In the genomic region with DNA sequence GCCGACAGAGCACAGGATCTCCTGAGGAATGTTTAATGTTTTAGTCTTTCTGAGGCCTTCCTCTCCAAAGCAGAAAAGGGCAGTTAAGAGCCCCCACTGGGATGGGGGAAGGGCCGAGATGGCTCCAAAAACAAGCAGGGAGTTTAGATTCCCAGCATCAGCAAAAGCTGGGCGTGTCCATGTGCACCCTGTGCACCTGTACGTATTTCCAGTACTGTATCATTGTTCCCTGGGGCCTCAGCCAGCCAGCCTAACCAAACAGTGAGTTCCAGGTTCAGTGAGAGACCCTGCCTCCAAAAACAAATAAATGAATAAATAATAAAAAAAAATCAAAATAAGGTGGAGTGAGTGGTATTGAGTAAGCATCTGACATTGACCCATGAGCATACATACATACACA, we compare ENCODE assay signal across 25 mouse cellular contexts. TPM values are rescaled to one million over a fixed set of nuclear protein-coding genes. Genes with fewer than 3 reads are reported as not detected.
DNase-seq lines count a peak whose midpoint lies in the region; ATAC-seq lines count a peak whose summit lies in the region.
"Had no signal": no experiment of that assay in that cellular context is flagged by ENCODE, and none has a peak within 500 bp of the region (broad histone marks: within the 10 kb centered on the region; RNA-seq: fewer than 3 reads in every experiment).

No protein-coding gene starts in this region.

- H3K9me3 ChIP-seq in hindbrain, embryonic 12.5 days (replicated peaks): no peaks in the 10 kb centered on the region
- H3K9me3 ChIP-seq in hindbrain, embryonic 16.5 days (ENCODE audit: control insufficient read depth, low read length): no peaks in the 10 kb centered on the region
- no peaks in the 10 kb centered on the region for H3K9me3 ChIP-seq in midbrain, embryonic 13.5 days
- no peaks in the 10 kb centered on the region for H3K9me3 ChIP-seq in midbrain, embryonic 11.5 days (ENCODE audit: control insufficient read depth, low read length)
- no peaks in the 10 kb centered on the region for H3K9me3 ChIP-seq in liver, embryonic 12.5 days (replicated peaks)
- no peaks in the 10 kb centered on the region for H3K9me3 ChIP-seq in midbrain, embryonic 14.5 days (ENCODE audit: control insufficient read depth, low read length)
- H3K9me3 ChIP-seq: embryonic facial prominence, embryonic 15.5 days; forebrain, embryonic 10.5 days had no signal

- H3K27me3 ChIP-seq in hindbrain, embryonic 12.5 days: no peaks in the 10 kb centered on the region
- no peaks in the 10 kb centered on the region for H3K27me3 ChIP-seq in hindbrain, embryonic 16.5 days (replicated peaks; ENCODE audit: control insufficient read depth, insufficient read depth, low read length)
- H3K27me3 ChIP-seq in midbrain, embryonic 13.5 days: 0 out of 2 replicates have a peak, but pooled peaks cover 3% of the 10 kb centered on the region
- H3K27me3 ChIP-seq in midbrain, embryonic 11.5 days (ENCODE audit: control insufficient read depth, insufficient read depth, low read length): no peaks in the 10 kb centered on the region
- H3K27me3 ChIP-seq in liver, embryonic 12.5 days (replicated peaks): peaks cover 39% of the 10 kb centered on the region
- no peaks in the 10 kb centered on the region for H3K27me3 ChIP-seq in midbrain, embryonic 14.5 days (ENCODE audit: control insufficient read depth, insufficient read depth, low read length)
- H3K27me3 ChIP-seq: embryonic facial prominence, embryonic 15.5 days had no signal

- WGBS in hindbrain, embryonic 12.5 days: 21% methylated on average over 4 of the region's 4 CpGs
- 33% methylated on average over 4 of the region's 4 CpGs for WGBS in hindbrain, embryonic 16.5 days
- 29% methylated on average over 4 of the region's 4 CpGs for WGBS in midbrain, embryonic 13.5 days
- 31% methylated on average over 4 of the region's 4 CpGs for WGBS in midbrain, embryonic 11.5 days
- 17% methylated on average over 4 of the region's 4 CpGs for WGBS in liver, embryonic 12.5 days (ENCODE audit: insufficient replicate concordance)
- 17% methylated on average over 4 of the region's 4 CpGs for WGBS in midbrain, embryonic 14.5 days

- no peak overlapping the region for H3K4me2 ChIP-seq in hindbrain, embryonic 12.5 days (replicated peaks)
- no peak overlapping the region for H3K4me2 ChIP-seq in hindbrain, embryonic 16.5 days (ENCODE audit: low read length)
- no peak overlapping the region for H3K4me2 ChIP-seq in midbrain, embryonic 13.5 days (replicated peaks)
- no peak overlapping the region for H3K4me2 ChIP-seq in midbrain, embryonic 11.5 days
- peak overlapping the region; percentile 58 for H3K4me2 ChIP-seq in liver, embryonic 12.5 days
- no peak overlapping the region for H3K4me2 ChIP-seq in midbrain, embryonic 14.5 days (ENCODE audit: low read length)
- H3K4me2 ChIP-seq: embryonic facial prominence, embryonic 15.5 days had no signal

- H3K4me3 ChIP-seq in hindbrain, embryonic 12.5 days: no peak overlapping the region
- no peak overlapping the region for H3K4me3 ChIP-seq in hindbrain, embryonic 16.5 days (ENCODE audit: low read length)
- H3K4me3 ChIP-seq in midbrain, embryonic 13.5 days (replicated peaks): no peak overlapping the region
- H3K4me3 ChIP-seq in midbrain, embryonic 11.5 days (ENCODE audit: low read depth, low read length): no peak overlapping the region
- H3K4me3 ChIP-seq in liver, embryonic 12.5 days: no peak overlapping the region
- H3K4me3 ChIP-seq in midbrain, embryonic 14.5 days (replicated peaks; ENCODE audit: low read depth, low read length): no peak overlapping the region
- H3K4me3 ChIP-seq: embryonic facial prominence, embryonic 15.5 days; forebrain, embryonic 10.5 days had no signal

- ATAC-seq in hindbrain, embryonic 12.5 days (ENCODE audit: low FRiP score): no peak
- no peak; the same call in 1 of the 2 replicates for ATAC-seq in hindbrain, embryonic 16.5 days
- ATAC-seq in midbrain, embryonic 13.5 days: peak; percentile 50
- ATAC-seq in midbrain, embryonic 11.5 days (ENCODE audit: low FRiP score): no peak
- peak; percentile 11; the same call in 1 of the 2 replicates for ATAC-seq in liver, embryonic 12.5 days
- ATAC-seq in midbrain, embryonic 14.5 days (ENCODE audit: low FRiP score, low TSS enrichment): no peak; the same call in 1 of the 2 replicates
- ATAC-seq: forebrain, embryonic 16.5 days; inflammation-experienced regulatory T-cells, adult 6 months had no signal

- no peaks in the 10 kb centered on the region for H3K36me3 ChIP-seq in hindbrain, embryonic 12.5 days
- H3K36me3 ChIP-seq in hindbrain, embryonic 16.5 days (ENCODE audit: control insufficient read depth, insufficient read depth, low read length): no peaks in the 10 kb centered on the region
- no peaks in the 10 kb centered on the region for H3K36me3 ChIP-seq in midbrain, embryonic 13.5 days
- no peaks in the 10 kb centered on the region for H3K36me3 ChIP-seq in midbrain, embryonic 11.5 days (ENCODE audit: control insufficient read depth, insufficient read depth, low read length)
- H3K36me3 ChIP-seq in liver, embryonic 12.5 days: no peaks in the 10 kb centered on the region
- no peaks in the 10 kb centered on the region for H3K36me3 ChIP-seq in midbrain, embryonic 14.5 days (ENCODE audit: control insufficient read depth, insufficient read depth, low read length)
- H3K36me3 ChIP-seq: embryonic facial prominence, embryonic 15.5 days; forebrain, embryonic 10.5 days; G1E had no signal

- H3K4me1 ChIP-seq in hindbrain, embryonic 12.5 days: peaks cover 34% of the 10 kb centered on the region
- peaks cover 3% of the 10 kb centered on the region for H3K4me1 ChIP-seq in hindbrain, embryonic 16.5 days (ENCODE audit: control insufficient read depth, insufficient read depth, low read depth, low read length)
- peaks cover 18% of the 10 kb centered on the region for H3K4me1 ChIP-seq in midbrain, embryonic 13.5 days (replicated peaks)
- peaks cover 7% of the 10 kb centered on the region for H3K4me1 ChIP-seq in midbrain, embryonic 11.5 days (ENCODE audit: control insufficient read depth, insufficient read depth, low read length)
- peaks cover 53% of the 10 kb centered on the region for H3K4me1 ChIP-seq in liver, embryonic 12.5 days
- H3K4me1 ChIP-seq in midbrain, embryonic 14.5 days (ENCODE audit: control insufficient read depth, insufficient read depth, low read length): peaks cover 13% of the 10 kb centered on the region; the same call in 1 of the 2 replicates

- no peak overlapping the region for H3K9ac ChIP-seq in hindbrain, embryonic 12.5 days
- no peak overlapping the region for H3K9ac ChIP-seq in hindbrain, embryonic 16.5 days (ENCODE audit: low read depth, low read length)
- H3K9ac ChIP-seq in midbrain, embryonic 13.5 days (replicated peaks): no peak overlapping the region
- no peak overlapping the region for H3K9ac ChIP-seq in midbrain, embryonic 11.5 days (ENCODE audit: low read length)
- no peak overlapping the region for H3K9ac ChIP-seq in liver, embryonic 12.5 days
- H3K9ac ChIP-seq in midbrain, embryonic 14.5 days (replicated peaks; ENCODE audit: low read length): no peak overlapping the region
- H3K9ac ChIP-seq: embryonic facial prominence, embryonic 15.5 days had no signal

- H3K27ac ChIP-seq in hindbrain, embryonic 12.5 days: 0 out of 2 replicates have a peak overlapping the region, but pooled peaks have one; percentile 23
- no peak overlapping the region for H3K27ac ChIP-seq in hindbrain, embryonic 16.5 days (ENCODE audit: low read depth, low read length)
- peak overlapping the region; percentile 42 for H3K27ac ChIP-seq in midbrain, embryonic 13.5 days
- H3K27ac ChIP-seq in midbrain, embryonic 11.5 days (ENCODE audit: low read depth, low read length): no peak overlapping the region; the same call in 1 of the 2 replicates
- peak overlapping the region; percentile 64 for H3K27ac ChIP-seq in liver, embryonic 12.5 days
- H3K27ac ChIP-seq in midbrain, embryonic 14.5 days (replicated peaks; ENCODE audit: low read depth, low read length): peak overlapping the region; percentile 49; the same call in 1 of the 2 replicates
- H3K27ac ChIP-seq: embryonic facial prominence, embryonic 15.5 days had no signal

- DNase-seq in midbrain, embryonic 11.5 days (ENCODE audit: low spot score, missing footprints): no peak
- no peak for DNase-seq in midbrain, embryonic 14.5 days
- DNase-seq in gastrocnemius, postnatal 25 days: no peak
- DNase-seq in thymus, postnatal 14 days: no peak
- DNase-seq: adrenal gland, postnatal 25 days; cerebellum, adult 9-10 months; gastrocnemius, postnatal 36 days; heart, postnatal 4 days; kidney, adult 9 months; kidney, postnatal 14 days; lung, adult 18-20 months; lung, postnatal 10 days; thymus, adult 18-20 months had no signal

RNA-seq across cellular contexts. Expression of a gene that starts 50.8 kb away (rescaled TPM):
- polyA plus RNA-seq in hindbrain, embryonic 12.5 days (2016; fragmentation: Nextera tagmentation; extraction: Ambion mirVana): 189 and 191 TPM in 2 replicates
- polyA plus RNA-seq in hindbrain, embryonic 16.5 days (2015; fragmentation: Nextera tagmentation; extraction: Ambion mirVana): 320 and 328 TPM in 2 replicates
- polyA plus RNA-seq in midbrain, embryonic 13.5 days (2015; fragmentation: Nextera tagmentation; extraction: Ambion mirVana): 171 and 203 TPM in 2 replicates
- 60.7 and 68.6 TPM in 2 replicates for polyA plus RNA-seq in midbrain, embryonic 11.5 days (2014; fragmentation: Nextera tagmentation; extraction: Ambion mirVana)
- 2.9 and 3.3 TPM in 2 replicates for polyA plus RNA-seq in liver, embryonic 12.5 days (2016; fragmentation: Nextera tagmentation; extraction: Ambion mirVana)
- 295 and 301 TPM in 2 replicates for polyA plus RNA-seq in midbrain, embryonic 14.5 days (2014; fragmentation: Nextera tagmentation; extraction: Ambion mirVana)
- 10 to 100 TPM; 11.9 to 14.5 TPM for total RNA-seq in gastrocnemius, postnatal 25 days (2021)

RNA-seq across cellular contexts. Expression of a gene that starts 57.3 kb away (rescaled TPM):
- 0.46 and 0.66 TPM in 2 replicates for polyA plus RNA-seq in hindbrain, embryonic 12.5 days (2016; fragmentation: Nextera tagmentation; extraction: Ambion mirVana)
- not detected in 2 replicates for polyA plus RNA-seq in hindbrain, embryonic 16.5 days (2015; fragmentation: Nextera tagmentation; extraction: Ambion mirVana)
- not detected in 2 replicates for polyA plus RNA-seq in midbrain, embryonic 13.5 days (2015; fragmentation: Nextera tagmentation; extraction: Ambion mirVana)
- polyA plus RNA-seq in midbrain, embryonic 11.5 days (2014; fragmentation: Nextera tagmentation; extraction: Ambion mirVana): 0.15 and 0.32 TPM in 2 replicates
- 6.0 and 8.5 TPM in 2 replicates for polyA plus RNA-seq in liver, embryonic 12.5 days (2016; fragmentation: Nextera tagmentation; extraction: Ambion mirVana)
- polyA plus RNA-seq in midbrain, embryonic 14.5 days (2014; fragmentation: Nextera tagmentation; extraction: Ambion mirVana): not detected in 2 replicates
- not detected for total RNA-seq in gastrocnemius, postnatal 25 days (2021)
- total RNA-seq: adrenal gland, postnatal 25 days; G1E; gastrocnemius, postnatal 36 days; heart, postnatal 4 days; layer of hippocampus, adult 18-20 months; layer of hippocampus, postnatal 25 days had no signal
- polyA plus RNA-seq: forebrain, embryonic 10.5 days; forebrain, embryonic 16.5 days; G1E; inflammation-experienced regulatory T-cells, adult 6 months; small intestine, adult 2 months had no signal

Comparison
In these comparisons a context has a peak if more than half of its experiments do, and no peak if none do; other contexts are left out.
1. ATAC-seq: peak in midbrain, embryonic 13.5 days (single experiment) and liver, embryonic 12.5 days (single experiment); none in hindbrain, embryonic 12.5 days (single experiment), hindbrain, embryonic 16.5 days (single experiment), midbrain, embryonic 11.5 days (single experiment) and midbrain, embryonic 14.5 days (single experiment).
2. H3K27ac ChIP-seq: peak in hindbrain, embryonic 12.5 days (single experiment), midbrain, embryonic 13.5 days (single experiment), liver, embryonic 12.5 days (single experiment) and midbrain, embryonic 14.5 days (single experiment); none in hindbrain, embryonic 16.5 days (single experiment) and midbrain, embryonic 11.5 days (single experiment).
3. RNA of a gene that starts 50.8 kb away (polyA plus RNA-seq): 320 to 328 TPM in hindbrain, embryonic 16.5 days, 295 to 301 TPM in midbrain, embryonic 14.5 days, 171 to 203 TPM in midbrain, embryonic 13.5 days, 189 to 191 TPM in hindbrain, embryonic 12.5 days and 60.7 to 68.6 TPM in midbrain, embryonic 11.5 days; 2.9 to 3.3 TPM in liver, embryonic 12.5 days; every median in the first group is over 10 times any median in the second.